Comparison of ENCODE assay signal across 20 mouse cellular contexts in genomic region chr14:78632747-78633146, GRCm38 (mm10).
DNase-seq lines count a peak whose midpoint lies in the region; ATAC-seq lines count a peak whose summit lies in the region.
"Had no signal": no experiment of that assay in that cellular context is flagged by ENCODE, and none has a peak within 500 bp of the region (broad histone marks: within the 10 kb centered on the region; RNA-seq: fewer than 3 reads in every experiment).

No protein-coding gene starts in this region.

- H3K9me3 ChIP-seq in hindbrain, embryonic 13.5 days, result no peaks in the 10 kb centered on the region
- H3K9me3 ChIP-seq in hindbrain, embryonic 10.5 days, result no peaks in the 10 kb centered on the region
- H3K9me3 ChIP-seq in neural tube, embryonic 14.5 days (ENCODE audit: control insufficient read depth, low read length), result no peaks in the 10 kb centered on the region
- H3K9me3 ChIP-seq: embryonic facial prominence, embryonic 13.5 days; forebrain, embryonic 12.5 days; heart, embryonic 13.5 days; intestine, embryonic 15.5 days had no signal

- H3K4me2 ChIP-seq in hindbrain, embryonic 13.5 days, result no peak overlapping the region
- H3K4me2 ChIP-seq in neural tube, embryonic 14.5 days (ENCODE audit: low read depth, low read length), result no peak overlapping the region
- H3K4me2 ChIP-seq: embryonic facial prominence, embryonic 13.5 days; forebrain, embryonic 12.5 days; heart, embryonic 13.5 days; intestine, embryonic 15.5 days had no signal

- no peak overlapping the region for H3K27ac ChIP-seq in hindbrain, embryonic 13.5 days
- H3K27ac ChIP-seq in hindbrain, embryonic 10.5 days, result no peak overlapping the region
- H3K27ac ChIP-seq in neural tube, embryonic 14.5 days (ENCODE audit: low read depth, low read length), result no peak overlapping the region
- H3K27ac ChIP-seq: embryonic facial prominence, embryonic 13.5 days; forebrain, embryonic 12.5 days; gastrocnemius, adult 2 months; heart, embryonic 13.5 days; intestine, embryonic 15.5 days had no signal

- ATAC-seq in frontal cortex, adult (ENCODE audit: low TSS enrichment), result 0 out of 2 replicates have a peak, but pooled peaks have one; percentile 25
- ATAC-seq in hindbrain, embryonic 13.5 days (ENCODE audit: low FRiP score), result peak; percentile 46; the same call in 1 of the 2 replicates
- ATAC-seq in neural tube, embryonic 14.5 days (ENCODE audit: low read depth), result peak; percentile 56; the same call in 1 of the 2 replicates
- ATAC-seq in megakaryocyte, adult 5-6 weeks (ENCODE audit: poor library complexity, severe bottlenecking), result no peak
- ATAC-seq: intestine, embryonic 15.5 days had no signal

- peaks cover 6% of the 10 kb centered on the region for H3K4me1 ChIP-seq in hindbrain, embryonic 13.5 days (replicated peaks)
- peaks cover 15% of the 10 kb centered on the region; the same call in 1 of the 2 replicates for H3K4me1 ChIP-seq in hindbrain, embryonic 10.5 days (replicated peaks)
- 0 out of 2 replicates have a peak, but pooled peaks cover 8% of the 10 kb centered on the region for H3K4me1 ChIP-seq in neural tube, embryonic 14.5 days (ENCODE audit: control insufficient read depth, insufficient read depth, low read length)
- H3K4me1 ChIP-seq: embryonic facial prominence, embryonic 13.5 days; forebrain, embryonic 12.5 days; intestine, embryonic 15.5 days had no signal

- no peak overlapping the region for H3K4me3 ChIP-seq in hindbrain, embryonic 13.5 days
- H3K4me3 ChIP-seq in hindbrain, embryonic 10.5 days, result no peak overlapping the region
- no peak overlapping the region for H3K4me3 ChIP-seq in neural tube, embryonic 14.5 days (ENCODE audit: low read depth, low read length)
- H3K4me3 ChIP-seq: embryonic facial prominence, embryonic 13.5 days; forebrain, embryonic 12.5 days; gastrocnemius, adult 2 months; heart, embryonic 13.5 days; intestine, embryonic 15.5 days had no signal

- WGBS in hindbrain, embryonic 13.5 days, result 45% methylated on average over 6 of the region's 6 CpGs
- 75% methylated on average over 6 of the region's 6 CpGs for WGBS in hindbrain, embryonic 10.5 days
- 41% methylated on average over 6 of the region's 6 CpGs for WGBS in neural tube, embryonic 14.5 days

- DNase-seq in frontal cortex, postnatal 10 days (ENCODE audit: low spot score in 2 of 2), result no peak
- no peak for DNase-seq in hindbrain, embryonic 10.5 days (ENCODE audit: low spot score)
- DNase-seq in neural tube, embryonic 10.5 days (ENCODE audit: extremely low spot score, low spot score), result no peak
- DNase-seq: adrenal gland, adult 2 months; adrenal gland, postnatal 25 days; cerebellum, adult 11 months; cerebellum, adult 8-10 months; cerebellum, postnatal 14 days; gastrocnemius, adult 2 months; gastrocnemius, postnatal 25 days; heart, postnatal 4 days; kidney, adult 18-20 months had no signal

- H3K27me3 ChIP-seq in hindbrain, embryonic 13.5 days, result no peaks in the 10 kb centered on the region
- H3K27me3 ChIP-seq in hindbrain, embryonic 10.5 days (ENCODE audit: insufficient read depth, poor library complexity, severe bottlenecking), result no peaks in the 10 kb centered on the region
- H3K27me3 ChIP-seq in neural tube, embryonic 14.5 days (ENCODE audit: control insufficient read depth, insufficient read depth, low read length), result no peaks in the 10 kb centered on the region
- H3K27me3 ChIP-seq: embryonic facial prominence, embryonic 13.5 days; forebrain, embryonic 12.5 days; heart, embryonic 13.5 days; intestine, embryonic 15.5 days had no signal

- no peak overlapping the region for H3K9ac ChIP-seq in hindbrain, embryonic 13.5 days
- no peak overlapping the region for H3K9ac ChIP-seq in neural tube, embryonic 14.5 days (replicated peaks; ENCODE audit: low read depth, low read length)
- H3K9ac ChIP-seq: embryonic facial prominence, embryonic 13.5 days; forebrain, embryonic 12.5 days; heart, embryonic 13.5 days; intestine, embryonic 15.5 days had no signal

- no peaks in the 10 kb centered on the region for H3K36me3 ChIP-seq in hindbrain, embryonic 13.5 days
- H3K36me3 ChIP-seq in hindbrain, embryonic 10.5 days, result no peaks in the 10 kb centered on the region
- H3K36me3 ChIP-seq in neural tube, embryonic 14.5 days (ENCODE audit: control insufficient read depth, insufficient read depth, low read length), result no peaks in the 10 kb centered on the region
- H3K36me3 ChIP-seq: embryonic facial prominence, embryonic 13.5 days; forebrain, embryonic 12.5 days; heart, embryonic 13.5 days; intestine, embryonic 15.5 days had no signal
